ENCODE assay signal across 22 mouse cellular contexts in the genomic region with DNA sequence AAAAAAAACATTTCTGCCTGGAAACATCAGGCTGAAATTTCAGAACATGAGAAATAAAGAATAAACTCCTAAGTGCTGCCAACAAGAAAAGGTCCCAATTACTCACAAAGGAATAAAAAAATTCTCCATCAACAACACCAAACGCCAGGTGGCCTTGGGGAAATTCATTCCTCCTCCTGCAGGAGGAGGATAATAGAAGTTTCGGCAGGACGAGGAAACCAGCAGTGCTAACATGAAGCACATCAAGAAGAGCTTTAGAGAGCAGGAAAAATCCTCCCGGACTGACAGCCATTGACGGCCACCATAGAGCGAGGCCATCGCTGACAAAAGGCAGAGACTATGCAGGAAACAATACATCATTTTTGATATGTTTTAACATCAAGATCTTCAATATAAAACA.
"Had no signal": no experiment of that assay in that cellular context is flagged by ENCODE, and none has a peak within 500 bp of the region (broad histone marks: within the 10 kb centered on the region; RNA-seq: fewer than 3 reads in every experiment).

No protein-coding gene starts in this region.

- H3K4me3 ChIP-seq: limb, embryonic 12.5 days; limb, embryonic 15.5 days; midbrain, embryonic 12.5 days; midbrain, embryonic 15.5 days; neural tube, embryonic 12.5 days; stomach, embryonic 15.5 days had no signal

- H3K36me3 ChIP-seq: limb, embryonic 12.5 days; limb, embryonic 15.5 days; midbrain, embryonic 12.5 days; midbrain, embryonic 15.5 days; neural tube, embryonic 12.5 days; stomach, embryonic 15.5 days had no signal

- H3K4me2 ChIP-seq: limb, embryonic 12.5 days; limb, embryonic 15.5 days; liver, embryonic 11.5 days; lung, embryonic 14.5 days; midbrain, embryonic 12.5 days; midbrain, embryonic 15.5 days; neural tube, embryonic 12.5 days; stomach, embryonic 15.5 days had no signal

- H3K27me3 ChIP-seq: limb, embryonic 12.5 days; limb, embryonic 15.5 days; midbrain, embryonic 12.5 days; midbrain, embryonic 15.5 days; neural tube, embryonic 12.5 days; stomach, embryonic 15.5 days had no signal

- ATAC-seq: liver, postnatal 0 days; lung, postnatal 0 days; midbrain, embryonic 15.5 days had no signal

- DNase-seq: kidney, adult 18-20 months; kidney, adult 9 months; kidney, postnatal 10 days; kidney, postnatal 36 days; left cerebral cortex, postnatal 4 days; liver, postnatal 0 days; lung, embryonic 14.5 days; retina, postnatal 1 day; right cerebral cortex, postnatal 25 days; spleen, adult 18-20 months; thymus, adult 2 months; thymus, postnatal 25 days had no signal

- H3K9me3 ChIP-seq: limb, embryonic 12.5 days; limb, embryonic 15.5 days; midbrain, embryonic 12.5 days; midbrain, embryonic 15.5 days; neural tube, embryonic 12.5 days; stomach, embryonic 15.5 days had no signal

- H3K27ac ChIP-seq: limb, embryonic 12.5 days; limb, embryonic 15.5 days; liver, embryonic 14.5 days; macrophage; midbrain, embryonic 12.5 days; midbrain, embryonic 15.5 days; neural tube, embryonic 12.5 days; stomach, embryonic 15.5 days had no signal

- H3K4me1 ChIP-seq: limb, embryonic 12.5 days; midbrain, embryonic 12.5 days; midbrain, embryonic 15.5 days; neural tube, embryonic 12.5 days had no signal

- H3K9ac ChIP-seq: limb, embryonic 12.5 days; limb, embryonic 15.5 days; liver, embryonic 14.5 days; liver, postnatal 0 days; lung, embryonic 14.5 days; midbrain, embryonic 12.5 days; midbrain, embryonic 15.5 days; neural tube, embryonic 12.5 days; stomach, embryonic 15.5 days had no signal
